Mouse (Mus musculus) thymus, postnatal 25 days (tissue): ENCODE results near the gene Psmd1.

Experiments
- DNase-seq: peaks from one replicate; pipeline ENCODE4 v3.0.0; 2022

The Psmd1 gene

DNA sequence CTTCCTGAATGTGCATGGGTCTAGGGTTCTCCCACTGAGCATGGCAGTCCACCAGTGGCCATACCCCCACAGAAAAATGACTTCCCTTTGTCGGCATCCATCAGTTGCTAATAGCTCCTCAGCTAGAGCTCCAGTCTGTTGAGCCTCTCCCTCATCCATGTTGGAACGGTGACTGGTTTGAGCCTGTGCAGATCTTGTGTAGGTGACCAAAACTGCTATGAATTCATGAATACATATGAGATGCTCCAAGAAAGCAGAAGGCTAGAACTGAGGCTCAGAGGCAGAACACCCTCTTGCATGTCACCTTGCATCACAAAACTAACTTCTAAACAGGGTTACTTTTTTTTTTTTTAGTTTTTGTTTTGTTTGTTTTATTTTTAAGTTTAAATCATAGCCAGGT is 12.4 kb downstream of the Psmd1 start:
- DNase-seq, result no peak

- DNase-seq, result no peak
Measured at GRCm38 (mm10) chr1:86094413-86094812, 30.2 kb downstream of the Psmd1 start.

DNA sequence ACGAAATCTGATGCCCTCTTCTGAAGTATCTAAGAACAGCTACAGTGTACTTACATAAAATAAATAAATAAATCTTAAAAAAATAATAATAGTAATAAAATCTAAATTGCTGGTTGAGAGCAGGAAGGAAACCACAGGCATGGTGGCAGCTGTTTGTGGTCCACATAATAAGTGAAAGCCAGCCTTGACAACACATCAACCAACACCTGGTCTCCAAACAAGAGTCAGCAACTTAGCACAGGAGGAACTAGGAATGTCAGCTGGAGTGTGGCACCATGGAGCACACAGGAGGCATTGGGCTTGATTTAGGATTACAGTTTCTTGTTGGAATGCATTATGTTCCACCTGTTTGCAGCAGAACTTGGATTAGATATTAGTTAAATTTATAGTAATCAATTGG is 40.9 kb downstream of the Psmd1 start:
- no peak for DNase-seq

- DNase-seq, result no peak
Measured at GRCm38 (mm10) chr1:86111779-86112178, 47.6 kb downstream of the Psmd1 start, which contains the start of gene Htr2b. Gene Htr2b (minus strand): TSS chr1:86111970.

GRCm38 (mm10) chr1:86114141-86114540 is 50.0 kb downstream of the Psmd1 start:
- no peak for DNase-seq

DNA sequence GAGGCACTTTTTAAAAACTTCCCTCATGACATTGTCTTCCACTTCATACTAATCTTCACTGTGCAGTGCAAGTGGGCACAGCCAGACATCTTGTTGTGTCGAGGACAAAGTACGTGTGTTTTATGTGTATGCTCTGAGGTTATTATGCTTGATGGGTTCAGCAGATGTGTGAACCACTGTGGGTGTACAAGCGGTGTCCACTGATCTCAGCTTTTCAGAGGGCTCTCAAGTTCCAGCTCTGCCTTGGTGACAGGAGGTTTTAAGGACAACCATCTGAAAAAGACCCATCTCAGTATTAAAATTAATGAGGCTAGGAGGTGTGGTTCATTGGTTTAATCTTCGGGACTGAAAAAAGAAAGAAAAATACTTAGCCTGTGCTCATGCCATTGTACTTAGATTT is 55.4 kb downstream of the Psmd1 start:
- DNase-seq, result no peak

- DNase-seq, result no peak
Measured at GRCm38 (mm10) chr1:86126036-86126435, 61.8 kb downstream of the Psmd1 start.

- DNase-seq, result no peak
Measured at GRCm38 (mm10) chr1:86133337-86133736, 69.2 kb downstream of the Psmd1 start, which contains the start of gene Gm21972. Gene Gm21972 (plus strand): TSS chr1:86133637.

GRCm38 (mm10) chr1:86135315-86135714 is 71.1 kb downstream of the Psmd1 start:
- DNase-seq, result no peak

GRCm38 (mm10) chr1:86141081-86141480 is 76.9 kb downstream of the Psmd1 start:
- no peak for DNase-seq

- no peak for DNase-seq
Measured at GRCm38 (mm10) chr1:86143165-86143564, 79.0 kb downstream of the Psmd1 start.

GRCm38 (mm10) chr1:86144001-86144944 is 80.1 kb downstream of the Psmd1 start:
- no peak for DNase-seq

DNA sequence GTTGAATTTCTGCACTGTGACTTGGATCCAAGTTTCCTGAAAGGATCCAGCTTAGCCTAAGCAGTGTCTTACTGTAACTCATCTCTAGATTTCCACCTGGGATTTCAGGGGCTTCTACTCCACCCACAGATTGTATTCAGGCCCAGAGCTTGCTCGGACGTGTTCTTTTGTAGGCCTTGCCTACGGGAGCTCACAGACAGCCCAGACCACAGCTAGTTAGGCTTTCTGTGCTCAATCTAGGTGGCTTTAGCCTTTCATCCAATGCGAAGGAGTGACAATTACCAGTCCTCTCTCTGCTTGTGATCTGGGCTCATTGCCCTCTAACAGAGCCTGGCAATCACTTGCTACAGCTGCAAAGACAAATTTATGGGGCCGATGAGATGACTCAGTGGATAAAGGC is 82.1 kb downstream of the Psmd1 start:
- no peak for DNase-seq

DNA sequence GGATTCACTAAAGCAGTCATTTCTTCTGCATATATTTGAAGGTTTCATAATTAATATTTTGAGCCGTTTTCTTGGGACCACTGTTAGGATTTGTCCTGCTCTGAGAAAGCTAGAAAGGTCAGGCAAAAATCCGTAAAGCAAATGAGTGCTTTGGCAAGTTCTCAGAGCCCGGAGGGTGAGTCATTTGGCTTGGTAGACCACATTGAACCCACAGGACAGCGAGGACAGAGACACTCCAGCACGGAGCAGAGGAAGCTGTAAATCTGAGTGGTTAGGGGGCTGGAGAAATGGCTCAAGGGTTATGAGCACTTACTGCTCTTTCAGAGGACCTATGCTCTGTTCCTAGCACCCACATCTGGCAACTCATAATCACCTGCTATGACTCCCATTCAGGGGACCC is 83.4 kb downstream of the Psmd1 start:
- DNase-seq, result no peak

DNA sequence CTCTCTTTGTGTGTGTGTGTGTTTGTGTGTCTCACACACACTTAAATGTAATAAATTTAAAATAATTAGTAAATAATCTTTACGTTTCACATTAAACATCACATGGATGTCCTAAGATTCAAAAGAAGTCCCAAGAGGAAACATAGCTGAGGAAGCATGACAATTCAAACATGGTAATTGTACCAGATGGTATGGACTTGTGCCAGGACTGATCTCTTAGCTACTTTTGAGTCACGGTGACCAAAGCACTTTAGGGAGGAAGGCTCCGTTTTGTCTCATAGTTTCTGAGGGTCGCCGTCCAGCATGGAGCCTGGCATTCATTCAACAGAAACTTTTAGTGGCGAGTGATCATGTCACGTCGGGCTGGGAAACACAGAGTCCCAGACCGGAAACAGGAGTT is 84.0 kb downstream of the Psmd1 start:
- no peak for DNase-seq

DNA sequence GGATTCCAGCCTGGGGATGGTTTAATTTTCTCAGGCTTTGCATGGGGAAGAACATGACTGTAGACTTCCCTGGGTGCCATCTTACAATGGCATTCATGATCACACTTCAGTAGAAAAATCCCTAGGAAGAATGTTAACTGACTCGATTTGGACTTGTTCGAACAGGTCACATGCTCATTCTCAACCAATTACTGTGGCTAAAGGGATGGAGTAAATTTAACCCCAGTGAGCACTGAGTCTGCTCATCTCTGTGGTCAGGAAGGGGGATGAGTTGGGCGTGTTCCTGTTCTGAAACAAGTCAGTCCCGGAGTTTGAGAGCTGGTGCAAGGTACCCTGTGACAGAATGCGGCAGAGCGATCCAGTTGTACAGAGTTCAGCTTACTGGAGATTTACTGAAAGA is 86.7 kb downstream of the Psmd1 start:
- no peak for DNase-seq

- DNase-seq, result no peak
Measured at GRCm38 (mm10) chr1:86151376-86151775, 87.2 kb downstream of the Psmd1 start.

DNA sequence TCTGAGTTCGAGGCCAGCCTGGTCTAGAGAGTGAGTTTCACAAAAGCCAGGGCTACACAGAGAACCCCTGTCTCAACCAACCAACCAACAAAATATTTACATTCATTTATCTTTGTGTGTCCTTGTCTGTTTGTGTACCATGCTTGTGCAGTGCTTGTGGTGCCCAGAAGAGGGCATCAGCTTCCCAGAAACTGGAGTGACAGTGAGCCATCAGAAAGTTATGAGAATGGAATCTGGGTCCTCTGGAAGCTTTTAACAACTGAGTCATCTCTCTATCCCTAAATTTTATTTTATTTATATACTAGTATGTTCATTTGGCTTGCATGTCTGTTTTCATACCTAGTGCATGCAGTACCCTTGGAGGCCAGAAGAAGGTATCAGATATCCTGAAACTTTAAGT is 88.4 kb downstream of the Psmd1 start:
- peak; percentile 20 for DNase-seq

GRCm38 (mm10) chr1:86154133-86154823 is 90.1 kb downstream of the Psmd1 start, which contains the start of gene Armc9:
Gene Armc9 (plus strand): TSS chr1:86154780.
- peak; percentile 93 for DNase-seq

DNA sequence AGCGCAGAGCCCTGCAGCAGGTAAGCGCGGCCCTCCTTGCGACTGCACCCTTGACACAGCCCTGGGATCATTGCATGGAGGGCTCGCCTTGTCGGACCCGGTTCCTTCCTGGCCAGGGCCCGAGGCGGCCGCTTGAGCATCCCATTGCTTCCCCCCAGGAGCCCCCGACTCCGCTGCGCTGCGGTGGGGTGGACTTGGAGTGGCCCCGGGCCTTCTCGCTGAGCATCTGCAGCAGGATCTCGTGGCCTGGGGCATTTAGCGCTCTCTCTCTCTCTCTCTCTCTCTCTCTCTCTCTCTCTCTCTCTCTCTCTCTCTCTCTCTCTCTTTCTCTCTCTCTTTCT is 90.6 kb downstream of the Psmd1 start:
- no peak for DNase-seq

GRCm38 (mm10) chr1:86156075-86156474 is 91.9 kb downstream of the Psmd1 start:
- no peak for DNase-seq

DNA sequence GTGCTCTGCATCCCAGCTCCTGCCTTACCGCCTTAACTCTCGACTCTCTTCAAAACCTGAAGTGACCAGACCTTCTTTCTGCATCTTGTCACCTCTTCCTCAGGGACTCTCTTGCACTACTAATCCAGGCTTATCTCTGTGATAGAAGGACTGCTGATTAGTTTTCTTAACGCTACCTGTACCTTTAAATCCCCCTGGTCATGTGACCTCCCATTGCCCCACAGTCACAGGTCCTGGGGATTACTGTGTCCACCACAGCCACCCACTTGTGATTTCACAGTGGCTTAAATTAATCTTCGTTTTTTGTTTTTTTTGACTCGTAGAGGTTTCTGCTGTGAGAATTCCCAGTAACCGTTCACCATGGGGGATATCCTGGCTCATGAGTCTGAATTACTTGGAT is 92.4 kb downstream of the Psmd1 start:
- DNase-seq, result no peak

DNA sequence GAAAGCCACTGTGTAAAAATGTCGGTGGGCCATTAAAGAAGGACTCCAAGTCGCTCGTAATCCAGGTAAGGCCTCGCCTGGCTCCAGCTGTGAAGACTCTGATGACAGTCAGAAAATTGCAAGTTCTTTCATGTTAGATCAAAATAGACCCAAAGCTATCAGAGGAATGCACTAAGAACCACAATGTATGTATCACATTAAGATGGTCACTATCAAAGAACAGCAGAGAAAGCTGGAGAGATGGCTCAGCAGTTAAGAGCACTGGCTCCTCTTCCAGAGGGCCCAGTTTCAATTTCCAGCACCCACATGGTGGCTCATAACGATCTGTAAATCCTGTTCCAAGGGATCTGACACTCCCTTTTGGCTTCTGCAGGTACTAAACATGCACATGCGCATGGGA is 95.9 kb downstream of the Psmd1 start:
- no peak for DNase-seq

- DNase-seq, result no peak
Measured at GRCm38 (mm10) chr1:86160479-86160878, 96.3 kb downstream of the Psmd1 start.
